9 mouse cellular contexts compared by ENCODE assay signal in genomic region chr14:115831219-115831755, GRCm38 (mm10).
DNase-seq lines count a peak whose midpoint lies in the region; ATAC-seq and TF ChIP-seq lines count a peak whose summit lies in the region.
"Had no signal": no experiment of that assay in that cellular context is flagged by ENCODE, and none has a peak within 500 bp of the region (broad histone marks: within the 10 kb centered on the region; RNA-seq: fewer than 3 reads in every experiment).

No protein-coding gene starts in this region.

- TF ChIP-seq CTCF in testis, adult 2 months (IDR thresholded peaks at IDR 0.05; ENCODE audit: control insufficient read depth, insufficient read depth, insufficient replicate concordance, low read depth, low read length), result peak; percentile 42; the same call in 1 of the 2 replicates

- WGBS in liver, embryonic 12.5 days (ENCODE audit: insufficient replicate concordance), result 1% methylated on average over 7 of the region's 7 CpGs
- WGBS in forebrain, embryonic 16.5 days, result 1% methylated on average over 7 of the region's 7 CpGs
- WGBS in hindbrain, embryonic 16.5 days, result under 1% methylated on average over 7 of the region's 7 CpGs
- WGBS in midbrain, embryonic 15.5 days, result under 1% methylated on average over 7 of the region's 7 CpGs

- peak; percentile 55 for DNase-seq in liver
- DNase-seq in c-Kit-positive CD71-negative TER-119-negative erythroid progenitor cells, embryonic 14.5 days (ENCODE audit: low read depth), result peak; percentile 28
- DNase-seq in left cerebral cortex, postnatal 10 days (ENCODE audit: extremely low spot score in 1 of 2, low spot score in 2 of 2), result peak; percentile 68 to 84

- H3K9ac ChIP-seq in liver, embryonic 12.5 days, result no peak overlapping the region
- no peak overlapping the region for H3K9ac ChIP-seq in forebrain, embryonic 16.5 days (replicated peaks; ENCODE audit: low read depth, low read length)
- H3K9ac ChIP-seq in hindbrain, embryonic 16.5 days (ENCODE audit: low read depth, low read length), result no peak overlapping the region
- no peak overlapping the region for H3K9ac ChIP-seq in midbrain, embryonic 15.5 days
- H3K9ac ChIP-seq: embryonic facial prominence, embryonic 13.5 days had no signal

- no peaks in the 10 kb centered on the region for H3K36me3 ChIP-seq in liver, embryonic 12.5 days
- H3K36me3 ChIP-seq in forebrain, embryonic 16.5 days (ENCODE audit: control insufficient read depth, insufficient read depth), result no peaks in the 10 kb centered on the region
- no peaks in the 10 kb centered on the region for H3K36me3 ChIP-seq in hindbrain, embryonic 16.5 days (ENCODE audit: control insufficient read depth, insufficient read depth, low read length)
- no peaks in the 10 kb centered on the region for H3K36me3 ChIP-seq in midbrain, embryonic 15.5 days (replicated peaks)
- H3K36me3 ChIP-seq in testis, adult 2 months (ENCODE audit: control insufficient read depth, insufficient read depth, low read length), result no peaks in the 10 kb centered on the region
- H3K36me3 ChIP-seq: embryonic facial prominence, embryonic 13.5 days had no signal

- intact Hi-C loops in left cerebral cortex, postnatal 10 days (cut with DNase I), result loop anchor here (10.0 kb wide), 1 partner anchor 1094 kb away; the partner anchor contains the start of gene Gpc6

- no peaks in the 10 kb centered on the region for H3K9me3 ChIP-seq in liver, embryonic 12.5 days (replicated peaks)
- 0 out of 2 replicates have a peak, but pooled peaks cover 2% of the 10 kb centered on the region for H3K9me3 ChIP-seq in forebrain, embryonic 16.5 days (ENCODE audit: control insufficient read depth, low read length)
- H3K9me3 ChIP-seq in hindbrain, embryonic 16.5 days (ENCODE audit: control insufficient read depth, low read length), result no peaks in the 10 kb centered on the region
- no peaks in the 10 kb centered on the region for H3K9me3 ChIP-seq in midbrain, embryonic 15.5 days
- H3K9me3 ChIP-seq: embryonic facial prominence, embryonic 13.5 days had no signal

- H3K27me3 ChIP-seq in liver, embryonic 12.5 days (replicated peaks), result no peaks in the 10 kb centered on the region
- H3K27me3 ChIP-seq in forebrain, embryonic 16.5 days (replicated peaks; ENCODE audit: control insufficient read depth, insufficient read depth, low read length), result no peaks in the 10 kb centered on the region
- H3K27me3 ChIP-seq in hindbrain, embryonic 16.5 days (replicated peaks; ENCODE audit: control insufficient read depth, insufficient read depth, low read length), result no peaks in the 10 kb centered on the region
- H3K27me3 ChIP-seq in midbrain, embryonic 15.5 days (replicated peaks), result no peaks in the 10 kb centered on the region
- H3K27me3 ChIP-seq in testis, adult 2 months (ENCODE audit: control insufficient read depth, insufficient read depth, low read length), result no peaks in the 10 kb centered on the region
- H3K27me3 ChIP-seq: embryonic facial prominence, embryonic 13.5 days had no signal

- no peak for ATAC-seq in liver, embryonic 12.5 days
- peak; percentile 75 for ATAC-seq in forebrain, embryonic 16.5 days
- 0 out of 2 replicates have a peak, but pooled peaks have one; percentile 40 for ATAC-seq in hindbrain, embryonic 16.5 days
- peak; percentile 71; the same call in 1 of the 2 replicates for ATAC-seq in midbrain, embryonic 15.5 days (replicated peaks)

- H3K27ac ChIP-seq in liver, embryonic 12.5 days, result no peak overlapping the region
- no peak overlapping the region for H3K27ac ChIP-seq in forebrain, embryonic 16.5 days (ENCODE audit: low read length)
- H3K27ac ChIP-seq in hindbrain, embryonic 16.5 days (ENCODE audit: low read depth, low read length), result no peak overlapping the region
- no peak overlapping the region for H3K27ac ChIP-seq in midbrain, embryonic 15.5 days
- H3K27ac ChIP-seq in testis, adult 2 months (ENCODE audit: control insufficient read depth, insufficient read depth, low read depth, low read length), result no peak overlapping the region
- H3K27ac ChIP-seq: embryonic facial prominence, embryonic 13.5 days had no signal

- H3K4me1 ChIP-seq in liver, embryonic 12.5 days, result peaks cover 5% of the 10 kb centered on the region; the same call in 1 of the 2 replicates
- no peaks in the 10 kb centered on the region for H3K4me1 ChIP-seq in forebrain, embryonic 16.5 days (replicated peaks; ENCODE audit: control insufficient read depth, insufficient read depth, low read length)
- H3K4me1 ChIP-seq in hindbrain, embryonic 16.5 days (ENCODE audit: control insufficient read depth, insufficient read depth, low read depth, low read length), result no peaks in the 10 kb centered on the region
- H3K4me1 ChIP-seq in midbrain, embryonic 15.5 days, result no peaks in the 10 kb centered on the region
- no peaks in the 10 kb centered on the region for H3K4me1 ChIP-seq in testis, adult 2 months (ENCODE audit: control insufficient read depth, insufficient read depth, low read length)
- H3K4me1 ChIP-seq: embryonic facial prominence, embryonic 13.5 days had no signal

- H3K4me2 ChIP-seq in liver, embryonic 12.5 days, result no peak overlapping the region
- H3K4me2 ChIP-seq in forebrain, embryonic 16.5 days (ENCODE audit: low read length), result no peak overlapping the region
- H3K4me2 ChIP-seq in hindbrain, embryonic 16.5 days (ENCODE audit: low read length), result no peak overlapping the region
- no peak overlapping the region for H3K4me2 ChIP-seq in midbrain, embryonic 15.5 days
- H3K4me2 ChIP-seq: embryonic facial prominence, embryonic 13.5 days had no signal

- H3K4me3 ChIP-seq in liver, embryonic 12.5 days, result no peak overlapping the region
- no peak overlapping the region for H3K4me3 ChIP-seq in forebrain, embryonic 16.5 days (replicated peaks; ENCODE audit: low read length)
- no peak overlapping the region for H3K4me3 ChIP-seq in hindbrain, embryonic 16.5 days (ENCODE audit: low read length)
- no peak overlapping the region for H3K4me3 ChIP-seq in midbrain, embryonic 15.5 days
- no peak overlapping the region for H3K4me3 ChIP-seq in testis, adult 2 months (ENCODE audit: control insufficient read depth, low read depth, low read length)
- H3K4me3 ChIP-seq: embryonic facial prominence, embryonic 13.5 days had no signal

- TF ChIP-seq POLR2A in testis, adult 2 months (IDR thresholded peaks at IDR 0.05; ENCODE audit: control insufficient read depth, low read depth, low read length), result no peak
